In genomic region chr5:88499781-88500180, GRCm38 (mm10) we compare ENCODE assay signal across 1 mouse cellular context.
TF ChIP-seq lines count a peak whose summit lies in the region.

No protein-coding gene starts in this region.

TF ChIP-seq in CH12.LX, 34 proteins besides CTCF, POLR2A, EP300 and RAD21 (continued from another document):
- TF ChIP-seq IRF4 (IDR thresholded peaks at IDR 0.05; ENCODE audit: low read depth, low read length), result peak; percentile 11; the same call in 1 of the 2 replicates
- TF ChIP-seq ZKSCAN1 (IDR thresholded peaks at IDR 0.05; ENCODE audit: borderline replicate concordance, low read depth, low read length), result no peak
- no peak for TF ChIP-seq JUN (IDR thresholded peaks at IDR 0.05; ENCODE audit: insufficient read depth, low read depth, low read length)
